Mouse (Mus musculus) liver, postnatal 0 days (tissue): ENCODE measurements around the gene Olfr935. TPM values are rescaled to one million over a fixed set of nuclear protein-coding genes. Genes with fewer than 3 reads are reported as not detected.

Source experiments
- ATAC-seq: fragments of 200-750 bp; cut with Nextera tagmentation; 2 replicates; pipeline ENCODE4 v1.8.0; 2017; ENCODE audit warnings: mild to moderate bottlenecking, moderate library complexity
- DNase-seq: peaks from one replicate; pipeline ENCODE4 v3.0.0-alpha.2; 2016
- H3K27ac ChIP-seq: fragments of 300-500 bp; sonication (generic); 2 replicates; pipeline ENCODE4 v1.5.1; 2014; ENCODE audit warnings: antibody characterized with exemption, moderate library complexity, mild to moderate bottlenecking, low read depth
- H3K27me3 ChIP-seq: fragments of 300-500 bp; sonication (generic); 2 replicates; pipeline ENCODE4 v1.6.1; 2014; ENCODE audit warnings: low read length, control low read depth, mixed read lengths; ENCODE audit not compliant: insufficient read depth
- H3K36me3 ChIP-seq: fragments of 300-500 bp; sonication (generic); replicated peaks from 2 replicates; pipeline ENCODE4 v1.6.1; 2014; ENCODE audit warnings: mild to moderate bottlenecking, control low read depth, low read length, moderate library complexity, mixed read lengths; ENCODE audit not compliant: insufficient read depth
- H3K4me1 ChIP-seq: fragments of 300-500 bp; sonication (generic); 2 replicates; pipeline ENCODE4 v1.6.1; 2014; ENCODE audit warnings: antibody characterized with exemption, mild to moderate bottlenecking, control low read depth; ENCODE audit not compliant: insufficient read depth
- H3K4me2 ChIP-seq: fragments of 300-500 bp; sonication (generic); 2 replicates; pipeline ENCODE4 v1.6.1; 2014; ENCODE audit warnings: low read depth, mild to moderate bottlenecking, low read length, moderate library complexity, mixed read lengths
- H3K4me3 ChIP-seq: fragments of 300-500 bp; sonication (generic); 2 replicates; pipeline ENCODE4 v1.5.1; 2014; ENCODE audit warnings: low read depth, low read length
- H3K9ac ChIP-seq: fragments of 300-500 bp; sonication (generic); replicated peaks from 2 replicates; pipeline ENCODE4 v1.6.1; 2014; ENCODE audit warnings: mild to moderate bottlenecking, moderate library complexity
- H3K9me3 ChIP-seq: fragments of 300-500 bp; sonication (generic); 2 replicates; pipeline ENCODE4 v1.6.1; 2016; ENCODE audit warnings: mild to moderate bottlenecking, control low read depth, low read length, mixed read lengths
- CTCF ChIP-seq: sonication (generic); IDR thresholded peaks from 2 replicates; pipeline ENCODE4 v1.5.1; 2016; ENCODE audit warnings: antibody characterized with exemption, low read depth
- EP300 ChIP-seq: IDR thresholded peaks from 2 replicates; pipeline ENCODE4 v1.6.1; 2016; ENCODE audit warnings: antibody characterized with exemption, low read depth, mild to moderate bottlenecking
- WGBS: fragments of 180-500 bp; shearing (Covaris S2); extraction: QIAGEN DNeasy Blood & Tissue Kit; methylation state at CpG from one replicate; pipeline ENCODE4 v1.1.7; 2014; ENCODE audit not compliant: insufficient replicate concordance; 5-methylcytosine and 5-hydroxymethylcytosine counted together
- microRNA-seq: library from miRNA; unstranded; fragments of <30 nt; microRNA quantifications from one replicate; pipeline ENCODE4, GENCODE M21; 2016
- polyA plus RNA-seq: library from polyadenylated mRNA; unstranded; fragments of >200 nt; fragmentation: Nextera tagmentation; extraction: Ambion mirVana; gene quantifications from 2 replicates; pipeline ENCODE4 v1.2.1, GENCODE M21; 2015

The Olfr935 gene
- polyA plus RNA-seq = not detected in 2 replicates

- ATAC-seq (no peak), DNase-seq (no peak)
- no peak within 1 kb of the TSS for H3K4me3 ChIP-seq
- TF ChIP-seq EP300 = no peak
- no peak for TF ChIP-seq CTCF
- WGBS = 62% methylated on average over 2 of the region's 2 CpGs
- no peaks in the 10 kb centered on the region for H3K27me3 ChIP-seq
- H3K27ac ChIP-seq = no peak within 1 kb of the TSS
- H3K4me2 ChIP-seq = no peak within 1 kb of the TSS
- H3K4me1 ChIP-seq = no peaks in the 10 kb centered on the region
- H3K9ac ChIP-seq = no peak within 1 kb of the TSS
- no peaks in the 10 kb centered on the region for H3K9me3 ChIP-seq
- H3K36me3 ChIP-seq = no peaks in the 10 kb centered on the region
Observed at GRCm38 (mm10) chr9:38999583-38999982, at the start of gene Olfr935. Olfr935 (minus strand) TSS chr9:38999683.

- no peak for ATAC-seq
- no peaks in the 10 kb centered on the region for H3K9me3 ChIP-seq
- no peaks in the 10 kb centered on the region for H3K36me3 ChIP-seq
- no peak within 1 kb of the TSS for H3K9ac ChIP-seq
- H3K27ac ChIP-seq = no peak within 1 kb of the TSS
- DNase-seq = no peak
- WGBS = 69% methylated on average over 1 of the region's 1 CpGs
- TF ChIP-seq EP300 (no peak), CTCF (no peak)
- H3K27me3 ChIP-seq = no peaks in the 10 kb centered on the region
- no peaks in the 10 kb centered on the region for H3K4me1 ChIP-seq
- H3K4me2 ChIP-seq = no peak within 1 kb of the TSS
- H3K4me3 ChIP-seq = no peak within 1 kb of the TSS
Observed at GRCm38 (mm10) chr9:39023277-39023676, 23.8 kb upstream of the Olfr935 start, which contains the start of gene Olfr146. Olfr146 (minus strand) TSS chr9:39023377.

- H3K4me1 ChIP-seq = no peaks in the 10 kb centered on the region
- H3K9ac ChIP-seq = no peak within 1 kb of the TSS
- WGBS = 77% methylated on average over 2 of the region's 2 CpGs
- H3K36me3 ChIP-seq = no peaks in the 10 kb centered on the region
- no peak for TF ChIP-seq CTCF
- no peak for TF ChIP-seq EP300
- ATAC-seq (no peak), DNase-seq (no peak)
- H3K4me3 ChIP-seq = no peak within 1 kb of the TSS
- H3K4me2 ChIP-seq = no peak within 1 kb of the TSS
- no peak within 1 kb of the TSS for H3K27ac ChIP-seq
- no peaks in the 10 kb centered on the region for H3K9me3 ChIP-seq
- H3K27me3 ChIP-seq = no peaks in the 10 kb centered on the region
Observed at GRCm38 (mm10) chr9:38988215-38988614, 11.3 kb downstream of the Olfr935 start, which contains the start of gene Olfr934. Olfr934 (minus strand) TSS chr9:38988315.

DNA sequence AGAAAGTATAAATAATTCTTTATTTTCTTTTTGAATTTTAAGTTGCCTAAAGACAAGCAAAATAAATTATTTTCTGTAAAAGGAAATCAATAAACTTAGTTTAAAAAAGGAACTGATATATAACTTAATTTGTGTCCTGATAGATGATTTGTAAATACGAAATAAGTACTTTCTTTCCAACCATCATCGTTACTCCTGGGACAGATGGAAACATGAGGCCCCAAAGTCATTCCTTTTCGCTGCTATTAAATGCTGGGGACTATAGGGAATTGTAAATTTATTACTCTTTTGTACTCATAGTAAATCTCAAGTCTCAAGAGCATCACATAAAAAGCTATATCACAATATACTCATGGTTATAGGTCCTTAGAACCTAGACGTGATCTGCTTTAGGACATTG lies 27.5 kb downstream of the Olfr935 start, which contains the start of gene Olfr933:
TSS of gene Olfr933 (plus strand) at position 301 of the 400 bp plus-strand sequence.
- Histone ChIP-seq H3K27me3 (no peaks in the 10 kb centered on the region), H3K9ac (no peak within 1 kb of the TSS), H3K4me2 (no peak within 1 kb of the TSS), H3K27ac (no peak within 1 kb of the TSS), H3K4me3 (no peak within 1 kb of the TSS), H3K36me3 (no peaks in the 10 kb centered on the region), H3K4me1 (no peaks in the 10 kb centered on the region), H3K9me3 (no peaks in the 10 kb centered on the region)
- DNase-seq = no peak
- no peak for ATAC-seq
- TF ChIP-seq CTCF (no peak), EP300 (no peak)
- 68% methylated on average over 4 of the region's 4 CpGs for WGBS

GRCm38 (mm10) chr9:38954124-38954416 lies 45.4 kb downstream of the Olfr935 start:
- H3K4me3 ChIP-seq = no peak overlapping the region
- no peaks in the 10 kb centered on the region for H3K9me3 ChIP-seq
- 69% methylated on average over 4 of the region's 4 CpGs for WGBS
- H3K36me3 ChIP-seq = no peaks in the 10 kb centered on the region
- no peaks in the 10 kb centered on the region for H3K4me1 ChIP-seq
- H3K27me3 ChIP-seq = no peaks in the 10 kb centered on the region
- TF ChIP-seq CTCF = no peak; the same call in 1 of the 2 replicates
- no peak for TF ChIP-seq EP300
- ATAC-seq = no peak
- H3K9ac ChIP-seq = no peak overlapping the region
- H3K27ac ChIP-seq = no peak overlapping the region
- DNase-seq = no peak
- H3K4me2 ChIP-seq = no peak overlapping the region

GRCm38 (mm10) chr9:38953401-38954123 lies 45.9 kb downstream of the Olfr935 start:
- TF ChIP-seq CTCF (no peak), EP300 (no peak)
- Histone ChIP-seq H3K4me1 (no peaks in the 10 kb centered on the region), H3K27me3 (no peaks in the 10 kb centered on the region), H3K9ac (no peak overlapping the region), H3K4me3 (no peak overlapping the region), H3K4me2 (no peak overlapping the region), H3K36me3 (no peaks in the 10 kb centered on the region), H3K9me3 (no peaks in the 10 kb centered on the region), H3K27ac (no peak overlapping the region)
- WGBS = 62% methylated on average over 7 of the region's 7 CpGs
- DNase-seq (no peak), ATAC-seq (no peak)

Small RNAs within 50 kb of the gene (microRNA-seq; reads per million reads assigned to microRNA genes)
- not detected for gene Gm25529

Other genes with a start within 250 kb of the Olfr935 start
- 0.05 TPM in 2 replicates for gene Olfr920, start 247.4 kb downstream of the Olfr935 start, polyA plus RNA-seq
- gene Olfr921, start 226.6 kb downstream of the Olfr935 start, polyA plus RNA-seq = not detected in 2 replicates
- gene Olfr922, start 185.1 kb downstream of the Olfr935 start, polyA plus RNA-seq = not detected in 2 replicates
- not detected in 2 replicates for gene Olfr923, start 173.1 kb downstream of the Olfr935 start, polyA plus RNA-seq
- gene Olfr924, start 155.2 kb downstream of the Olfr935 start, polyA plus RNA-seq = not detected in 2 replicates
- not detected in 2 replicates for gene Olfr26, start 144.6 kb downstream of the Olfr935 start, polyA plus RNA-seq
- gene Olfr926, start 122.6 kb downstream of the Olfr935 start, polyA plus RNA-seq = not detected in 2 replicates
- gene Olfr930, start 69.9 kb downstream of the Olfr935 start, polyA plus RNA-seq = not detected in 2 replicates
- not detected in 2 replicates for gene Olfr933, start 27.4 kb downstream of the Olfr935 start, polyA plus RNA-seq
- gene Olfr934, start 11.4 kb downstream of the Olfr935 start, polyA plus RNA-seq = not detected in 2 replicates
- gene Olfr146, start 23.7 kb upstream of the Olfr935 start, polyA plus RNA-seq = not detected in 2 replicates
- gene Olfr937, start 65.3 kb upstream of the Olfr935 start, polyA plus RNA-seq = not detected in 2 replicates
- gene Olfr938, start 79.2 kb upstream of the Olfr935 start, polyA plus RNA-seq = not detected in 2 replicates
- gene Olfr27, start 128.4 kb upstream of the Olfr935 start, polyA plus RNA-seq = not detected in 2 replicates
- gene Olfr943, start 166.6 kb upstream of the Olfr935 start, polyA plus RNA-seq = not detected in 2 replicates
- gene Olfr944, start 202.2 kb upstream of the Olfr935 start, polyA plus RNA-seq = not detected in 2 replicates